In genomic region chr13:52982703-52983102, GRCm38 (mm10) we compare ENCODE assay signal across 7 mouse cellular contexts. TPM values are rescaled to one million over a fixed set of nuclear protein-coding genes. Genes with fewer than 3 reads are reported as not detected.
DNase-seq lines count a peak whose midpoint lies in the region; ATAC-seq and TF ChIP-seq lines count a peak whose summit lies in the region.

No protein-coding gene starts in this region.

- peak overlapping the region; percentile 99 for H3K4me2 ChIP-seq in limb, embryonic 13.5 days (replicated peaks)
- peak overlapping the region; percentile 91 for H3K4me2 ChIP-seq in midbrain, embryonic 15.5 days

- 1% methylated on average over 12 of the region's 12 CpGs for WGBS in limb, embryonic 13.5 days
- 0% methylated on average over 12 of the region's 12 CpGs for WGBS in midbrain, embryonic 15.5 days
- WGBS in spleen, adult 2 months, result 1% methylated on average over 12 of the region's 12 CpGs

- peak overlapping the region; percentile 23; the same call in 1 of the 2 replicates for H3K4me3 ChIP-seq in limb, embryonic 13.5 days
- H3K4me3 ChIP-seq in midbrain, embryonic 15.5 days, result no peak overlapping the region
- H3K4me3 ChIP-seq in spleen, adult 2 months (ENCODE audit: extremely low read depth, insufficient read depth, insufficient read length), result peak overlapping the region; percentile 18; the same call in 1 of the 2 replicates

- DNase-seq in adrenal gland, adult 8-10 months, result peak; percentile 79
- DNase-seq in embryo, embryonic 9.5 days (ENCODE audit: extremely low spot score), result peak; percentile 92
- peak; percentile 90 for DNase-seq in heart, adult 8-10 months (ENCODE audit: low spot score)
- DNase-seq in kidney, adult 8-10 months, result peak; percentile 79 to 94
- peak; percentile 75 to 77 for DNase-seq in spleen, adult 2 months (ENCODE audit: low read depth in 1 of 2, low spot score in 2 of 2)

- H3K9me3 ChIP-seq in limb, embryonic 13.5 days, result no peaks in the 10 kb centered on the region
- no peaks in the 10 kb centered on the region for H3K9me3 ChIP-seq in midbrain, embryonic 15.5 days

- TF ChIP-seq POLR2A in spleen, adult 2 months (IDR thresholded peaks at IDR 0.05; ENCODE audit: low read depth, low read length), result no peak

- H3K27me3 ChIP-seq in limb, embryonic 13.5 days, result peaks cover 19% of the 10 kb centered on the region
- H3K27me3 ChIP-seq in midbrain, embryonic 15.5 days (replicated peaks), result no peaks in the 10 kb centered on the region
- peaks cover 17% of the 10 kb centered on the region for H3K27me3 ChIP-seq in spleen, adult 2 months (ENCODE audit: control insufficient read depth, insufficient read depth, low read length)

- no peaks in the 10 kb centered on the region for H3K36me3 ChIP-seq in limb, embryonic 13.5 days
- H3K36me3 ChIP-seq in midbrain, embryonic 15.5 days (replicated peaks), result no peaks in the 10 kb centered on the region
- no peaks in the 10 kb centered on the region for H3K36me3 ChIP-seq in spleen, adult 2 months (ENCODE audit: control insufficient read depth, insufficient read depth, low read length)

- H3K9ac ChIP-seq in limb, embryonic 13.5 days, result no peak overlapping the region
- H3K9ac ChIP-seq in midbrain, embryonic 15.5 days, result no peak overlapping the region

- no peak overlapping the region for H3K27ac ChIP-seq in limb, embryonic 13.5 days
- no peak overlapping the region for H3K27ac ChIP-seq in midbrain, embryonic 15.5 days
- no peak overlapping the region for H3K27ac ChIP-seq in spleen, adult 2 months (ENCODE audit: insufficient read depth, low read length)

- peaks cover 19% of the 10 kb centered on the region for H3K4me1 ChIP-seq in limb, embryonic 13.5 days
- peaks cover 16% of the 10 kb centered on the region for H3K4me1 ChIP-seq in midbrain, embryonic 15.5 days
- peaks cover 5% of the 10 kb centered on the region for H3K4me1 ChIP-seq in spleen, adult 2 months (ENCODE audit: control insufficient read depth, insufficient read depth, insufficient read length)

- ATAC-seq in limb, embryonic 13.5 days (ENCODE audit: low FRiP score, low read depth), result no peak
- no peak for ATAC-seq in midbrain, embryonic 15.5 days (replicated peaks)

- peak; percentile 38; the same call in 1 of the 2 replicates for TF ChIP-seq CTCF in spleen, adult 2 months (IDR thresholded peaks at IDR 0.05; ENCODE audit: extremely low read depth, insufficient read depth, insufficient read length, insufficient replicate concordance)

RNA-seq across cellular contexts. Expression of gene Nfil3, which starts 1.8 kb away (rescaled TPM):
- total RNA-seq in adrenal gland, adult 8-10 months (2022), result 10 to 100 TPM in 2 of 4 experiments, 1 to 10 TPM in 2; 7.3 to 22.4 (median 9.0) TPM
- 10 to 100 TPM; 11.5 to 23.7 (median 13.9) TPM for total RNA-seq in heart, adult 8-10 months (2022)
- 23.4 and 26.9 TPM in 2 replicates for polyA plus RNA-seq in limb, embryonic 13.5 days (2015; fragmentation: Nextera tagmentation; extraction: Ambion mirVana)
- 41.9 and 48.4 TPM in 2 replicates for polyA plus RNA-seq in midbrain, embryonic 15.5 days (2015; fragmentation: Nextera tagmentation; extraction: Ambion mirVana)
- 1.2 and 1.6 TPM in 2 replicates for polyA plus RNA-seq in spleen, adult 2 months (2012; rRNA removed)

RNA-seq across cellular contexts. Expression of gene Auh, which starts 53.2 kb away (rescaled TPM):
- total RNA-seq in adrenal gland, adult 8-10 months (2022), result 100 to 1,000 TPM; 136 to 150 (median 143) TPM
- total RNA-seq in heart, adult 8-10 months (2022), result 100 to 1,000 TPM; 149 to 181 (median 160) TPM
- 39.9 and 42.0 TPM in 2 replicates for polyA plus RNA-seq in limb, embryonic 13.5 days (2015; fragmentation: Nextera tagmentation; extraction: Ambion mirVana)
- 59.2 and 61.5 TPM in 2 replicates for polyA plus RNA-seq in midbrain, embryonic 15.5 days (2015; fragmentation: Nextera tagmentation; extraction: Ambion mirVana)
- 13.0 and 15.0 TPM in 2 replicates for polyA plus RNA-seq in spleen, adult 2 months (2012; rRNA removed)
